Mouse (Mus musculus): ENCODE measurements around the gene Stk32b. TPM values are rescaled to one million over a fixed set of nuclear protein-coding genes. Genes with fewer than 3 reads are reported as not detected.

Stk32b gene
- polyA plus RNA-seq (2012; fragmentation: generic; extraction: Trizol): under 1 TPM; 0.01 to 0.02 TPM

GRCm38 (mm10) chr5:37716505-37717372 lies at the start of gene Stk32b:
Gene Stk32b (minus strand): TSS chr5:37717171.

DNA sequence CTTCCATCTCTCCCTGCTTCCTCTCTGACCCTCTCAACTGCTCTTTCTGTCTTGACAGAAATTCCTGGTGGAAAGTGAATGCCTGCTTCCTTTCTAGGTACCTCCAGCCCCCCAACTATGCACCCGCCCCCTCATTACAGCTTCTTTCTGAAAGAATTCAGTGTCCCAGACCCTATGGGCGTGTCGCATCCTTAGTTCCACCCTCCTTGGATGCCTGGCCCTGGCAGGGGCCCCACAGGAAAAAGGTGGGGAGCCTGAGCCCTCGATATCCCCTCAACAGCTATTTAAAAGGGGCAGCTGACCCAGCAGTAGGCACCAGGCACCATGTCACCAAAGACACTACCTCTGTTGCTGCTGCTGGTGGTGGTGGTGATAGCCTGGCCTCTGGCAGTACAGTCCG lies 18.3 kb upstream of the Stk32b start, which contains the start of gene Cytl1:
Gene Cytl1, plus strand, starts transcription at position 296 of the 400 bp plus-strand sequence.

Other genes with a start within 250 kb of the Stk32b start
- under 1 TPM in 1 of 2 experiments, not detected in 1; 0.30 TPM for gene Cytl1, start 18.3 kb upstream of the Stk32b start, polyA plus RNA-seq (2012; fragmentation: generic; extraction: Trizol)
- 10 to 100 TPM in 1 of 2 experiments, 1 to 10 TPM in 1; 4.7 to 11.1 TPM for gene Msx1, start 107.4 kb upstream of the Stk32b start, polyA plus RNA-seq (2012; fragmentation: generic; extraction: Trizol)

All from C3H10T1/2 (cell line).